Mouse (Mus musculus): ENCODE data around the gene Zfp428.
"Not testable (repeated sequence)": the region's sequence is repeated elsewhere in the genome, so short reads cannot be mapped to it uniquely, and the experiment has no call there.

The Zfp428 gene

DNA sequence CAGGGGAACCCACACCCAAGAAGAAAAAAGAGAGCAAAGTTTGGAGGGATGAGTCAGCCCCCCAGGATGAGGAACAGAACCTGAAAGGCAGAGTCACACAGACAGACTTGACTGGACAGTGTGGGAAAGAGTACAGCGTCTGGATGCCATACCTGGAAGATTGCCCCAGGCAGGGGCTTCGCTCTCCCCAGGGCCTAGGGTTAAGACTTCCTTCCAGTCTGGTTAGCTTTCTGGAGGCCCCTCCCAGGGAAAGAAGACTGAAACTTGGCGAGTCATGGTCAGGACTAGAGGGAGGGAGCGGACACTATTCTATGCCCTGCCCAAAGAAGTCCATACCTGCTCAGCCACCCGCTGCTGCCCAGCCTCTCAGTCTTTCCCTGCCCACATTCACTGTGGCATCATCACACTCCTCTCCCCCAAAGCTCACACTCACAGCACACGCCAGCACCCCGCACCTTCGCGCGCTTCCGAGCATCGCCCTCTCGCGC lies 25.8 kb upstream of the Zfp428 start:
- DNase-seq (ENCODE audit: low spot score in 2 of 2) = no peak

DNA sequence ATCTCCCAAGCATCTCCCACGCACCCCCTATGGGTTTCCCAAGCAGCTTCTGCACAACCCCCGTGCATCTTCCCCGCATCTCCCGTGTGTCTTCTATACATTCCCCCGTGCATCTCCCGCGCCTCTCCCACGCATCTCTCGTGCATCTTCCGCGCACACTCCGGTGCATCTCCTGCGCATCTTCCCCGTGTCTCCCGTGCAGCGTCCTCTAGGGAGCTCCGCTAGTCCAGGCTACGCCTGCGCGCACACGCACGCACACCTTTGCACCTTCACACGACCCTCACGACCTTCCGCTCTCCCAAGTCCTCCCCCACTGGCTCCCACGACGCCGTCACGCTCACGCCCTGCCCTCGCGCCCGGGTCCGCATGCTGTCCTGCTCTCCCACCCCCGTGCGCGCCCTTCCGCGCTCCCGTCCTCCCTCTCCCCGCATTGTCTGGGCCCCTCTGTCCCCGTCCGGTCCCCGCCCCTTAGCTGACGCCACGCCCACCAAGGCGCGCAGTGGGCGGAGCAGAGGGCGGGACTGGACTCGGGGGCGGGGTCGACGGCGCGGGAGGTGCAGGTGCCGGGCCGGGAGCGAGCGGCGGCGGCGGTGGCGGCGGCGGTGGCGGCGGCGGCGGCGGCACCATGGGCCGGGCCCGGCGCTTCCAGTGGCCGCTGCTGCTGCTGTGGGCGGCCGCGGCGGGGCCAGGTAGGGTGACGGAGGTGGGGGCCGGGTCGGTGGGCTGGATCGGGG lies 25.2 kb upstream of the Zfp428 start, which contains the start of gene Cadm4:
Gene Cadm4 (plus strand): TSS at position 550 of the 734 bp plus-strand sequence.
- DNase-seq (ENCODE audit: low spot score in 2 of 2) = peak; percentile 80 to 86

DNA sequence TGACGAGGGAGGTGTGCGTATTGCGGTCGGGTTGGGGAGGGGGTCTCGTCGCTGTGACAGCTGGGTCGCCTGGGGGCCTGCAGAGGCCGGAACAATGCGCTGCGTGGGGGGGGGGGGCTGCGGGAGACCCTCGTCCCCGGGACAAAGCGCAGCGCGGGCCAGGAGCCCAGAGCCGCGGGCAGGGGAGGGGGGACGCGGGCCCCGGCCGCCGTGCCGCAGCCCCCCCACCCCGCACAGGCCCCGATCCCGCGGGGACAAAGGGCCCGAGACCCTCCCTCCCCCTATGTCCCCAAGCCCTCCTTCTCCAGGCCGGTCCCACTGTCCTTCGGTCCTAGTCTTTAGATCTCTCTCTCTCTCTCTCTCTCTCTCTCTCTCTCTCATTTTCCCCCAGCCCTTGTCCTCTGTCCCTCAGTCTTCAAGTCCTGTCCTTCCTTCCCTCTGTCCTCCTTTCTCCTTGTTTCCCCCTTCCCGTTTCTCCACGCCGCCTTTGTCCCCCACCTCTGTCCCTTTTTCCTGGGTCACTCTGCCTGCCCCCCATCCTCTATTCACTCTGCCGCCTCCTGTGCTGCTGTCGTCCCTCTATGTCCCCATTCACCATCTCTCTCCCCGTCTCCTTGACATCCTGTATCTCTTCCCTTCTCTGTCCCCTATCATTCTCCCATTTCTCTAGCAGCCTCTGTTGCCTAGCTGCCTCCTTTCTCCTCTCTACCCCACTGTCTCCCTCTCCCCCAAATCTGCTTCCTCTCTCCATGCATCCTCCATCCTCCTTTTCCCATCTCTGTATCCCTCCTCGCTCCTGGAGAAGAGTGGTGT lies 24.4 kb upstream of the Zfp428 start:
- no peak for DNase-seq (ENCODE audit: low spot score in 2 of 2)

DNA sequence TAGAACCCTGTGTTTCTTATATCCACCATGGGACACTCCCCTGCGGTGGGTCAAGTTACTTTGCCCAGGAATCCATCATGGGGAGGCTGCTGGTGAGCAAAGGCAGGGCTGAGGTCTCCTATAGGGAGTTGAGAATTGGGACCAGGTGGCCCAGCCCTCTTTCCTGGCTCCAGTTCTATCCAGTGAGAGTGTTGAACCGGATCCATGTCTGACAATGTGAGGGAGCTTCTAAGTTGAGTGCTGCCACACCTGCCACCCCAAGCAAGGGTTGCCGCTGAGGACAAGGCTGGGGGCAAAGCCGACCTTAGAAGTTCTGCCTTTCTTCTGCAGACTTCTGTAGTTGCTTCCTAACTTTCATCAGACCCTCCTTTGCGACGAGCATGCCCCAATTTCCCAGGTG lies 23.5 kb upstream of the Zfp428 start:
- DNase-seq (ENCODE audit: low spot score in 2 of 2) = not testable (repeated sequence)

DNA sequence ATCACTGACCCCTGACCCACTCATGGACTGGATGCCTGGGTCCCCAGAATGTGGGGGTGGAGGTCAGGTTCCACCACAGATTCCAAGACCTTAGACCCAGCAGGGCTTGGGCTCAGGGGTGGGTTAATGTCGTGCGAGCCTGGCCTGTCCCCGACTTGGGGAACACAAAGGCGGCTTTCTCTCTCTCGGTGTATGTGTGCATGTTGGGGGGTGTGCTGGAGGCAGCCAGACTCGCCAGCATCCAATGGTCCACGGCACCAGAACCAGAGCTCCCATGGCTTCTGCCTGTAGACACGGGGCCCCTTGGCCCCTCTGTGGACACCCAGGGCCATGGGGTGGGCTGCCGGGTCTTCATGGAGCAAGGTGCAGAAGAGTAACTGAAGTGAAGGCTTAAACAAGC lies 21.3 kb upstream of the Zfp428 start:
- no peak for DNase-seq (ENCODE audit: low spot score in 2 of 2)

DNA sequence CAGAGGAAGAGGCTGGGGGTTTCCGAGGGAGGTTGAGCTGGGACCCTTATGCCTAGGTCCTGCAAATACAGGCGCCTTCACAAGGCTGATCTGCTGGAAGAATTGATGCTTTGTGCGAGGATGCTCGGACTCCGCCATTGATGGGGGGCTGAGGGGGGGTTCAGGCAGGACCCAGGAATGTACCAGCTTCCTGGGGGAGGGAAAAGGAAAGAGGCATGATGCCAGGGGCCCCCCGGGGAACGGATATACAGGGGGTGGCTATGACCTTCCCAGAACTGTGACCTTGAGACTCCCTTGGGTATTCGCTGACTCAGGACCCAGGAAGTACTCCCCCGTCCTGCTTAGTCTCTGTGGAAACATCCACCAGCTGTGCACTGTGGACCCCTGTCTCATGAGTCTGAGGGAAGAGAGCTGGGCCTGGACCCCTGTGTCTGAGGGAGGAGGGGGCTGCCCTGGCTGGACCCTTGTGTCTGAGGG lies 20.1 kb upstream of the Zfp428 start:
- no peak for DNase-seq (ENCODE audit: low spot score in 2 of 2)

DNA sequence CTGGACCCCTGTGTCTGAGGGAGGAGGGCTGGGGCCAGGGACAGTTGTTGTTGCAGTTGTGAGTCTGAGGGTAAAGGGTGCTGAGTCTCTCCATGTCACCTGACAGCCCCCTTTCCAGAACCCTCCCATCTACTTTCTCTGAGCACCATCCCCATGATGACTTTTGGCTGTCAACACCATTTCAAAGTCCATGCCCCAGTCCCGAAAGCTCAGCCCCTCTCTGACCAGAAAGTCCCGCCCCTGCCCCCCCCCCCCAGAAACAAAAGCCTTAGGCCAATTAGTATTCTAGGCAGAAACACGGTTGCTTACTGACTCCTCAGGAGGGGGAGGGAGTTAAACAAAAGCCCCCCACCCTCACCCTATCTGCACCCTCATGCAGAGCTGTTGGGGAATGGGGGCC lies 19.4 kb upstream of the Zfp428 start:
- no peak for DNase-seq (ENCODE audit: low spot score in 2 of 2)

DNA sequence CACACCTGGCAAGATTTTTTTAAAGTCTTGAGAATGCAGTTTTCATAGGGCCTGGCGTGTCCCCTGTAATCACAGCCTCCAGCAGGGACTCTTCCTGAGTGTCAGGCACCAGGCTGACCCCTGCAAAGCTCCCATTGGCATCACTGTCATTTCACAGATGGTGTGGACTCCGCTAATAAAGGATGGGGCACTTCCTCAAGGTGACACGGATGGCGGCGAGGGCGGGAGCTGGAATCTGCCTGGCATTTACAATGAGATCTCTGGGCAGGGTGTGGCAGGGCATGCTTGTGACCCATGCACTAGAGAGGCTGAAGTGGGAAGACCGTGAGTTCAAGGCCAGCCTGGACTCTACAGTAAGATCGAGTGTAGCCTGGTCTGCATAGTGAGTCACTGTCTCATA lies 18.5 kb upstream of the Zfp428 start:
- DNase-seq (ENCODE audit: low spot score in 2 of 2) = no peak

DNA sequence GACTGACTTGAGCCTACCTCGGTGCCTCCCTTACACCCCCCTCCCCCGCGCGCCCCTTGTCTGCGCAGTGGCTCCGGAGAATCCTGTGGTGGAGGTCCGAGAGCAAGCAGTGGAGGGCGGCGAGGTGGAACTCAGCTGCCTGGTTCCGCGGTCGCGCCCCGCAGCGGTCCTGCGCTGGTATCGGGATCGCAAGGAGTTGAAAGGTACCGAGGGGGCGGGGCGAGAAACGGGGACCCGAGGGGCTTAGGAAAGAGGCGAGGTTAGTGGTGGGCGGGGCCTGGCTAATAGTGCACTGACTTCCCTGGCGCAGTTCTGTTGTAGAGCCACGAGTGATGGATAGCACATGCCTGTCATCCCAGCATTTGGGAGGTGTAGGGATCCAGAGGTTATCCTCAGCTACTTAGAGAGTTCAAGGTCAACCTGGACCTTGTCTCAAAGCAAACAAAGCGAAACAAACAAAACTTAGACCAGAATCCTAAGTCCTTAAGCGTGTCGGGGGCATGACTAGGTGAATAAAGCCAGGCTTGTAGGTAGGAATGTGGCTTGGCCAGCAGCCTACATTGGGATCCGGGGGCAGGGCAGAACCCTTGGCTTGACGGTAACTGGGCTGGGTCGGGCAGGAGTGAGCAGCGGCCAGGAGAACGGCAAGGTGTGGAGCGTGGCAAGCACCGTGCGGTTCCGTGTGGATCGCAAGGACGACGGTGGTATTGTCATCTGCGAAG lies 6.8 kb upstream of the Zfp428 start:
- DNase-seq (ENCODE audit: low spot score in 2 of 2) = no peak

DNA sequence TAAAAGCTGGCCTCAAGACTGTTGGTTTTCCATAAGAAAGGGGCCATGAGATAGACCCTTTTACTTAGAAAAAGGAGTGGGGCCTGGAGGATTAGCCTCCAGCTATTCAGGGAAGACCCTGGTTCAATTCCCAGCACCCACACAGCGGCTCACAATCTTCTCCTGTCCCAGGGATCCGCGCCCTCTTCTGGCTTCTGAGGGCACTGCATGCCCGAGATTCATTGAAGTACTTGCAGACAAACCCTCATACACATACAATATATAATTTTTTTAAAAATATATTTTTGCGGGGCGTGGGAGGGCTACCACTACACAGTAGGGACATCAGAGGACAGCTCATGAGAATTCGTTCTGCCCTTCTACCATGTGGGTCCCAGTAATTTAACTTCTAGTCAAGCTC lies 5.9 kb upstream of the Zfp428 start:
- DNase-seq (ENCODE audit: low spot score in 2 of 2) = no peak

DNA sequence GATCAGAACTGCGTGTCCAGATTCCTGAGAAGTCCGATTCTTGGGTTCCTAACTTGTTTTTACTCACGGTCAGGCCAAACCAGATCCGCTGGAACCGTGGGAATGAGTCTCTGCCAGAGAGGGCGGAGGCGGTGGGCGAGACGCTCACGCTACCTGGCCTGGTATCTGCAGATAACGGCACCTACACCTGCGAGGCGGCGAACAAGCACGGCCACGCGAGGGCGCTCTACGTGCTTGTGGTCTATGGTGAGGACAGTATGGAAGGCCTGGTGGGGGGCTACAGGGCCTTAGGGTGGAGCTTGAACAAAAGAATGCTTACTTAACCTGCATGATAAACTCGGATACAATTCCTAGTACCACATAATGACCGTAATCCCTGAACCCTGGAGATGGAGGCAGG lies 5.3 kb upstream of the Zfp428 start:
- no peak for DNase-seq (ENCODE audit: low spot score in 2 of 2)

DNA sequence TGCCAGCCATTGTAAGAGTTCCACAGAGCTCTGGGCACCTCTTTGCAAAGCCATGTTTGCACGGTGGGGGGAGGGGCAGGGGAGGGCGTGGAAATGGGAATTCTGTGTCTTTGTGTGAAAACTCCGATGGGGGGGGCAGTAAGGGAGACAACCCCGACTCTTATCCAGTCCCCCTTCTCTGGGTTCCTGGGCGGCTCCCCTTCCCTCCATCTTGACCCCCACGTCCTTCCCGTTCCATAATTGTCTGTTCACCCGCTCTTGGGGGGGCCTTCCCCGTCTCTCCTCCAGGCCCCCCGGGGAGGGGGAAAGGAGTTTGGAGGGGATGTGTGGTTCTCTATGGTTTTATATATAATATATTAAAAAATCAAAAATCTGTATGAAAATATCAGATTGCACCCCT lies 2.8 kb upstream of the Zfp428 start:
- no peak for DNase-seq (ENCODE audit: low spot score in 2 of 2)

DNA sequence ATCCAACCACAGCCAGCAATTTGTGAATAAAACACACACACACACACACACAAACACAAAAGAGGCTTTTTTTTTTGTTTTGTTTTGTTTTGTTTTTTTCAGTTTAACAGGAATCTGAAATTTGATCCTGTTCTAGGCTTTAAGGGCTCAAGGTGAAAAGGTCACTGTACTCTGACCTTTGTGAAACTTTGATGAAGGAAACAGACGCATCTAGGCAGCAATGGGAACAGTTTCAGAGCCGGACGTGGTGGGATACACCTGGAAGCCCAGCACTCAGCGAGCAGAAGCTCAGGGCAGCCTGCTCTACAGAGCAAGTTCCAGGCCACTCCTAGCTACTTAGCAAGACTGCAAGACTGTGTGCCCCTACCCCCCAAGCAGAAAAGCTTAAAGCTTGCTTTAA lies 1.9 kb upstream of the Zfp428 start:
- DNase-seq (ENCODE audit: low spot score in 2 of 2) = no peak

DNA sequence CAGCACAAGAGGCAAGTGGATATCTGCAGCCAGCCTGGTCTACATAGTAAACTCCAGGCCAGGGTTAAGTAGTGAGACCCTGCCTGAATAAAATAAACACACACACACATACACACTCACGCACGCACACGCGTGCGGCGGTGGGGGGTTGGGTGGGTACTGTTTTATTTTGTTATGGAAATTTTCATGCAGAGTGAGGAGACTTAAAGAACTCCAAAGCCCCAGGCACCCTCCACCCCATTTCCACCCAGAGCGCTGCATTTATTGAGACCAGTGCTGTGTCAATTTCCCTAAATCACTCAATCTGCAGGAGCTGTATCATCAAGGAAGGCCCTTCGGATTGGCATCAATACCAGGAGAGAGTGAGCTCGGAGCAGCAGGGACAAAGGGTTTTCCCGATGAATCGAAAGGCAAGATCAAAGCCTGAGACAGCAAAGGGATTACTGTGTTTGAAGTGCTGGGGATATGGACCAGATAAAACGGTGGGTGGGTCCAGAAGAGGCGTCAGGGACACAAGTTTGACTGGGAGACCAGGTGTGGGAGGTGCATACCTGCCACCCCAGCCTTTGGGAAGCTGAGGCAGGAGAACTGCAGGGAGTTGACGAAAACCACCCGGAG lies 1.2 kb upstream of the Zfp428 start:
- DNase-seq (ENCODE audit: low spot score in 2 of 2) = no peak

DNA sequence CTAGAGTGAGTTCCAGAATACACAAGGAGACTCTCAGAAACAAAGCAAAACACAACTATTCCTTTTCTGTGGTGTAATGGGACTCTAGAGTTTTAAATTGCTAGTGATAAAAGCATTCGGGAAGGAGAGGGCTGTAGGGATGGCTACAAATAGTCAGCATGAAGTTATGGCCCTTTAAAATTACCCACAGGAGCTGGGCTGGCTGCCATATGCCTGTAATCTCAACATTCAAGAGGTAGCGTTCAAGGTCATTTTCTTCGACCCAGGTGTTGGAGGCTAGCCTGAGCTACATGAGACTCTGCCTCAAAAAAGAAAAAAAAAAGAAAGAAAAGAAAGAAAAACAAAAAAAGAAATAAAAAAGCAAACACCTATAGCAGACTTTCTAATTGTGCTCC lies 744 bp upstream of the Zfp428 start:
- DNase-seq (ENCODE audit: low spot score in 2 of 2) = no peak

DNA sequence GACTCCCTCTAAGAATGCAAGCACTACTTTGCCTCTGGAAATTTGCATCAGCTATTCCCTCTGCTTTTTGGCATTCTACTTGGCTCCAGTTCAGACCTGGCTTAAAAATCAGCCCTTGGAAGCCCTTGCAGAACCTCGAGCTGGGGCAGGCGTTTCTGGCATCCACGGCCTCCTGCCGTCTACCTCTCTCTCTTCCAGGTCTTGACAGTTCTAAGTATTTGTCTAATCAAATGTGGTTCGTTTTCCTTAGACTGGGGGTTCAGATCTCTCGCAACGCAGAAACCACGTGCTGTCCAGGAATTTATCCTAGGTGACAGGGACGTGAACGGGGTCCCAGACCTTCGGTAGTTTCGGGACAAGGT lies 349 bp upstream of the Zfp428 start:
- DNase-seq (ENCODE audit: low spot score in 2 of 2) = peak in 1 of 2 experiments; percentile 34

DNA sequence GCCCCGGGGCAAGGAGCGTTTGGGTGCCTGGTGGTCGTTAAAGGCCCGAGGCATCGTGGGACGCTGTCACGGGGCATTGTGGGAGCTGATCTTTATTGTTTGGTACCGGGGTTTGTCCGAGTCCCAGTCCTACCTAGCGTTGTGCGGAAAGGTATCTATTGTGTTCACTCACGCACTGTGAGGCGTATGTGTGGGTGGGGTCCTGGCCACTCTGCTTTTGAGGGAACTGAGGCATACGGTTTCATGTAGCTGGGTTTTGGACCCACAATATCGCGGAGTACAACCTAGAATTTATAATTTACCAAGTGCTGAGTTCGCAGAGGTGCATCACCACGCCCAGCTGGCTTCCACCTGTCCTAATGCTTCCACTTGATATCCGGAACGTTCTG lies 914 bp downstream of the Zfp428 start:
- no peak for DNase-seq (ENCODE audit: low spot score in 2 of 2)

DNA sequence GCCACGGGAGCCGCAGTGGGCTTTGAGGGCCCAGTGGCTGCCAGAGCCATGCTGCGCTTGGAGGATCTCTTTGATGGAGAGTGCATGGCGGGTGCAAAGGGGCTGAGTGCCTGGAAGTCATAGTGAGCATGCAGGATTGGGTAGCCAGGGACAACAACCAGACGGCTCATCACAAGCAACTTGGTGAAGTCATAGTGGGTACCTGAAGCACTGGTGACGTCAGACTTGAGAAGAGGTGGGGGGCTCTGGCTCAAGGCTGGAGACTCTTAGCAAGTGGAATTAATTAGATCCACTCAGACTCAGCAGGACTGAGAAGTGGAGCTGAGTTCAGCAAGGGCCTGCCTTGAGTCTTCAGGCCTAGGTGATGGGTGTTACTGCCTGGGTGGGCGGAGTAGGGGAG lies 5.5 kb downstream of the Zfp428 start, which contains the start of gene AC161166.1:
Gene AC161166.1 (minus strand): TSS at position 101 of the 400 bp plus-strand sequence.
- DNase-seq (ENCODE audit: low spot score in 2 of 2) = no peak

DNA sequence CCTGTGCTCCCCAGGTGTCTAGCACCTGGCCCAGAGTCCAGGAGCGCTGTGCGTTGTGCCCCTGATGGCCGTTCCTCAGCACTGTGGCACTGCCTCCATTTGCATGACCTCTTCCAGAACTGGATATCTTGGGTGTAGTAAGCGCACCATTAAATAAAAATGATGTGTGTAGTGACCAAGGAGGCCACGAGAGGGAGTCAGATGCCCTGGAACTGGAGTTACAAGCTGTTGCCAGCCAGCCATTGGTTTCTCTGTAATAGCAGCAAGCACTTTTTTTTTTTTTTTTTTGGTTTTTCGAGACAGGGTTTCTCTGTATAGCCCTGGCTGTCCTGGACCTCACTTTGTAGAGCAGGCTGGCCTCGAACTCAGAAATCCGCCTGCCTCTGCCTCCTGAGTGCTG lies 9.5 kb downstream of the Zfp428 start:
- not testable (repeated sequence) for DNase-seq (ENCODE audit: low spot score in 2 of 2)

DNA sequence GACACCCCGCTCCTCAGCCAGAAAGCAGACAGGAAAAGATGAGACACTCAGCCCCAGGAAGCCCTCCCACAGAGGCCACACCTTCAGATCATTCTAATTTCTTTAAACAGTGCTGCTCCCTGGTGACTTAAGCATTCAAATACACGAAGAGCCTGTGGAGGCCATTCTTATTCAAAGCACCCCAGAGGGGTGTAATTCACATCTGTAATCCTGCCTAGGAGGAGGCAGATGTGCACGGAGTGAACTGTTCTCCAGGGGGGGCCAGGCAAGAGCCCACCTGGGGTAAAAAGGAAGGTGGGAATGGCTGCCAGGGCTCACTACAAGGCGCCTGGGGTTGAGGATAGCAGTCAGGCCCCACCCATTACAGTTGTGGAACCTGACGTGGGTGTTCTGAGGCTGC lies 10.3 kb downstream of the Zfp428 start:
- no peak for DNase-seq (ENCODE audit: low spot score in 2 of 2)

DNA sequence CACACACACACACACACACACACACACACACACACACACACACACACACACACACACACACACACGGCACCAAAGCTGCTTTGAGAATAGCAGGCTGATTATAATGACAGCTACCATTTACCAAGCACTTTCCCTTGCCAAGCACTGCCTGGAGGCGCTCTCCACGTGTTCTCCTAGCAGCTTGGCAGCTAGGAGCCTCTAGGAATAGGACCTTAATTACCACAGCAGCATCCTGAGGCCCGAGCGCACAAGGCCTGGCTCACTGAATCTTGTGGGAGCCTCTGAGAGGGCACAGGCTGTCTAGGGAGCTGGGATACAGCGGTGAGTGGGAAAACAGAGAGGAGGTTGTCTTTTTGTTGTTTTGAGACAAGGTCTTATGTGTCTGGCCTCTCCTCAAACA lies 10.8 kb downstream of the Zfp428 start:
- DNase-seq (ENCODE audit: low spot score in 2 of 2) = no peak

DNA sequence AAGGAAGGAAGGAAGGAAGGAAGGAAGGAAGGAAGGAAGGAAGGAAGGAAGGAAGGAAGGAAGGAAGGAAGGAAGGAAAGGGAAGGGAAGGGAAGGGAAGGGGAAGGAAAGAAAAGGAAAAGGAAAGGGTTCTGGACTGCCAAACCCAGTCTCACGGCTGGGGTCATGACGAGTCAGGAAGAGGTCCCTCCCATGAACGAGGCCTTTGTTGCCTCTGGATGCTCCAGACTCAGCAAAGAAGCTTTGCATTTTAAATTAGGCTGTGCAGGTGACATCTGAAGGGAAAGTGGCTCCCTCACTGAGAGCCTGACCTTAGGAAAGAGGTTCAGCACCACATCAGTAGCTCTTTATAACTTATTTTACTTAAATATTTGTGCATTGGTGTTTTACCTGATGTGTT lies 12.3 kb downstream of the Zfp428 start:
- DNase-seq (ENCODE audit: low spot score in 2 of 2) = no peak

All from urinary bladder, postnatal 4 days (tissue).